Mouse (Mus musculus) urinary bladder, postnatal 36 days (tissue): ENCODE measurements around the gene Actr6.
"Not testable (repeated sequence)": the region's sequence is repeated elsewhere in the genome, so short reads cannot be mapped to it uniquely, and the experiment has no call there.

Source experiments
- DNase-seq, 2 experiments: peaks; one replicate each; pipeline ENCODE4 v3.0.0; 2022; ENCODE audit warnings: low spot score in 2 of 2, mixed read lengths in 1 of 2

Actr6 gene

GRCm38 (mm10) chr10:89738395-89738794, 6.3 kb upstream of the Actr6 start:
- no peak for DNase-seq

- no peak for DNase-seq
Measured at GRCm38 (mm10) chr10:89737887-89738286, 5.8 kb upstream of the Actr6 start.

- DNase-seq: no peak
Measured at GRCm38 (mm10) chr10:89737092-89737491, 5.0 kb upstream of the Actr6 start.

GRCm38 (mm10) chr10:89731341-89731740, 754 bp downstream of the Actr6 start:
- DNase-seq: no peak

GRCm38 (mm10) chr10:89730386-89730785, 1.7 kb downstream of the Actr6 start:
- DNase-seq: no peak

GRCm38 (mm10) chr10:89722247-89723195, 9.6 kb downstream of the Actr6 start:
- DNase-seq: peak in 1 of 2 experiments; percentile 53

- no peak for DNase-seq
Measured at GRCm38 (mm10) chr10:89720796-89721195, 11.3 kb downstream of the Actr6 start.

GRCm38 (mm10) chr10:89720252-89720651, 11.8 kb downstream of the Actr6 start:
- no peak for DNase-seq

GRCm38 (mm10) chr10:89714910-89715309, 17.2 kb downstream of the Actr6 start:
- no peak for DNase-seq

- DNase-seq: no peak
Measured at GRCm38 (mm10) chr10:89708720-89709119, 23.4 kb downstream of the Actr6 start.

GRCm38 (mm10) chr10:89707397-89707796, 24.7 kb downstream of the Actr6 start:
- DNase-seq: no peak

- peak in 1 of 2 experiments; percentile 26 for DNase-seq
Measured at GRCm38 (mm10) chr10:89703042-89703441, 29.1 kb downstream of the Actr6 start.

GRCm38 (mm10) chr10:89697956-89698355, 34.1 kb downstream of the Actr6 start:
- no peak for DNase-seq

GRCm38 (mm10) chr10:89696270-89696669, 35.8 kb downstream of the Actr6 start:
- DNase-seq: not testable (repeated sequence)

- DNase-seq: no peak
Measured at GRCm38 (mm10) chr10:89695194-89695911, 36.7 kb downstream of the Actr6 start.

GRCm38 (mm10) chr10:89690021-89690420, 42.1 kb downstream of the Actr6 start:
- DNase-seq: no peak

- DNase-seq: no peak
Measured at GRCm38 (mm10) chr10:89687455-89687854, 44.6 kb downstream of the Actr6 start.

- peak; percentile 94 to 96 for DNase-seq
Measured at GRCm38 (mm10) chr10:89686139-89686808, 45.8 kb downstream of the Actr6 start, which contains the start of gene Scyl2. Scyl2 (minus strand) TSS chr10:89686285.

- DNase-seq: peak in 1 of 2 experiments; percentile 20
Measured at GRCm38 (mm10) chr10:89685391-89686138, 46.5 kb downstream of the Actr6 start.

GRCm38 (mm10) chr10:89682961-89683360, 49.1 kb downstream of the Actr6 start:
- no peak for DNase-seq

GRCm38 (mm10) chr10:89682157-89682556, 49.9 kb downstream of the Actr6 start:
- no peak for DNase-seq
